In genomic region chr15:86363841-86364295, GRCm38 (mm10) we compare ENCODE assay signal across 11 mouse cellular contexts.
DNase-seq lines count a peak whose midpoint lies in the region.
"Had no signal": no experiment of that assay in that cellular context is flagged by ENCODE, and none has a peak within 500 bp of the region (broad histone marks: within the 10 kb centered on the region; RNA-seq: fewer than 3 reads in every experiment).

No protein-coding gene starts in this region.

- peak; percentile 19 to 45 for DNase-seq in spleen, postnatal 36 days (ENCODE audit: low spot score in 2 of 2)
- no peak for DNase-seq in spleen, postnatal 4 days (ENCODE audit: low spot score in 2 of 2)
- peak; percentile 40 to 50 for DNase-seq in cerebellum, postnatal 25 days
- peak; percentile 71 for DNase-seq in layer of hippocampus, adult 9-10 months (ENCODE audit: low spot score)
- peak; percentile 54 for DNase-seq in splenic B cell, adult 2 months (ENCODE audit: low read depth, low spot score)
- DNase-seq in adrenal gland, postnatal 25 days, result no peak
- DNase-seq in adrenal gland, postnatal 10 days, result no peak
- DNase-seq: adrenal gland, postnatal 14 days; lung, adult 2 months; retina, postnatal 1 day had no signal

- H3K27me3 ChIP-seq in splenic B cell, adult 2 months (ENCODE audit: control insufficient read depth, insufficient read depth, low read length, poor library complexity, severe bottlenecking), result no peaks in the 10 kb centered on the region

- H3K36me3 ChIP-seq in splenic B cell, adult 2 months (ENCODE audit: control insufficient read depth, insufficient read depth, low read length, poor library complexity, severe bottlenecking), result no peaks in the 10 kb centered on the region
- H3K36me3 ChIP-seq: heart, embryonic 13.5 days had no signal

Comparison
In these comparisons a context has a peak if more than half of its experiments do, and no peak if none do; other contexts are left out.
1. DNase-seq: peak in spleen, postnatal 36 days (2 of 2), cerebellum, postnatal 25 days (2 of 2), layer of hippocampus, adult 9-10 months (single experiment) and splenic B cell, adult 2 months (single experiment); none in spleen, postnatal 4 days (0 of 2), adrenal gland, postnatal 25 days (single experiment) and adrenal gland, postnatal 10 days (single experiment).